Mouse (Mus musculus) liver, embryonic 11.5 days (tissue): Measurements from ENCODE around the gene Cela1. TPM values are rescaled to one million over a fixed set of nuclear protein-coding genes. Genes with fewer than 3 reads are reported as not detected.
A peak's percentile ranks its signal among the peaks of the same experiment; 100 is the strongest.

Source experiments
- ATAC-seq: fragments of 200-750 bp; cut with Nextera tagmentation; replicated peaks from 2 replicates; pipeline ENCODE4 v1.8.0; 2017; ENCODE audit warnings: moderate number of reproducible peaks, mild to moderate bottlenecking, moderate TSS enrichment, moderate library complexity; ENCODE audit not compliant: low FRiP score
- DNase-seq: peaks from one replicate; pipeline ENCODE4 v3.0.0-alpha.2; 2017; ENCODE audit warnings: low spot score
- H3K27ac ChIP-seq: fragments of 300-500 bp; sonication (generic); 2 replicates; pipeline ENCODE4 v1.5.1; 2014; ENCODE audit warnings: mild to moderate bottlenecking, low read depth, low read length, control low read depth
- H3K27me3 ChIP-seq: fragments of 300-500 bp; sonication (generic); replicated peaks from 2 replicates; pipeline ENCODE4 v1.6.1; 2014; ENCODE audit warnings: low read length, mixed read lengths; ENCODE audit not compliant: control insufficient read depth, insufficient read depth
- H3K36me3 ChIP-seq: fragments of 300-500 bp; sonication (generic); 2 replicates; pipeline ENCODE4 v1.6.1; 2014; ENCODE audit warnings: mild to moderate bottlenecking, low read length, moderate library complexity, mixed read lengths; ENCODE audit not compliant: control insufficient read depth, insufficient read depth
- H3K4me1 ChIP-seq: fragments of 300-500 bp; sonication (generic); replicated peaks from 2 replicates; pipeline ENCODE4 v1.6.1; 2014; ENCODE audit warnings: low read length, mixed read lengths; ENCODE audit not compliant: control insufficient read depth, insufficient read depth
- H3K4me2 ChIP-seq: fragments of 300-500 bp; sonication (generic); 2 replicates; pipeline ENCODE4 v1.6.1; 2014; ENCODE audit warnings: mild to moderate bottlenecking, control low read depth, moderate library complexity
- H3K4me3 ChIP-seq: fragments of 300-500 bp; sonication (generic); 2 replicates; pipeline ENCODE4 v1.5.1; 2014; ENCODE audit warnings: low read depth, low read length, control low read depth
- H3K9ac ChIP-seq: fragments of 300-500 bp; sonication (generic); 2 replicates; pipeline ENCODE4 v1.6.1; 2014; ENCODE audit warnings: low read depth, low read length, control low read depth
- H3K9me3 ChIP-seq: fragments of 300-500 bp; sonication (generic); 2 replicates; pipeline ENCODE4 v1.6.1; 2016; ENCODE audit warnings: low read length, inconsistent platforms, mixed read lengths; ENCODE audit not compliant: control insufficient read depth
- WGBS: fragments of 180-500 bp; shearing (Covaris S2); extraction: QIAGEN DNeasy Blood & Tissue Kit; methylation state at CpG from one replicate; pipeline ENCODE4 v1.1.7; 2014; 5-methylcytosine and 5-hydroxymethylcytosine counted together
- polyA plus RNA-seq: library from polyadenylated mRNA; unstranded; fragments of >200 nt; fragmentation: Nextera tagmentation; extraction: Ambion mirVana; gene quantifications from 2 replicates; pipeline ENCODE4 v1.2.1, GENCODE M21; 2014

The Cela1 gene
- polyA plus RNA-seq, 1 experiment from 2014 or later, result 13.7 TPM

GRCm38 (mm10) chr15:100650111-100650510 lies 37.6 kb downstream of the Cela1 start:
- ATAC-seq, result no peak
- H3K36me3 ChIP-seq, result no peaks in the 10 kb centered on the region
- no peak overlapping the region for H3K27ac ChIP-seq
- 81% methylated on average over 10 of the region's 10 CpGs for WGBS
- no peaks in the 10 kb centered on the region for H3K27me3 ChIP-seq
- H3K4me1 ChIP-seq, result no peaks in the 10 kb centered on the region
- no peak overlapping the region for H3K4me3 ChIP-seq
- H3K4me2 ChIP-seq, result no peak overlapping the region
- no peaks in the 10 kb centered on the region for H3K9me3 ChIP-seq
- DNase-seq, result no peak
- H3K9ac ChIP-seq, result no peak overlapping the region

DNA sequence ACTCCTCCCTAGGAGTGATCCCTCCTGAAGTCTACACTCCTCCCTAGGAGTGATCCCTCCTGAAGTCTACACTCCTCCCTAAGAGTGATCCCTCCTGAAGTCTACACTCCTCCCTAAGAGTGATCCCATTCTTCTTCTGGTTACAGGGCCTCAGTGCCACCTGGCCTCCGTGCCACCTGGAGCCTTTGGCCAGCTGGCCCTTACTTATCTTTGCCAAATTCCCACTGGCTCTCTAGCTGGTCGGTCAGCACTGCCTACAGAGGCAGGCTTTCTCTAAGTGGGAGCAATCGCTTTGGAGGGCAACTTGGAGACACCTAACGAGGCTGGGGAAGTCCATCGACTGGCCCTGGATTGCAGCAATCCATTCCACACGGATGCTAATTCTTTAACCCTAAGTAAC lies 41.6 kb downstream of the Cela1 start:
- Histone ChIP-seq H3K9me3 (no peaks in the 10 kb centered on the region), H3K9ac (no peak overlapping the region), H3K4me2 (no peak overlapping the region), H3K27ac (no peak overlapping the region), H3K27me3 (no peaks in the 10 kb centered on the region), H3K4me3 (no peak overlapping the region), H3K4me1 (no peaks in the 10 kb centered on the region), H3K36me3 (no peaks in the 10 kb centered on the region)
- WGBS, result 74% methylated on average over 6 of the region's 6 CpGs
- ATAC-seq (no peak), DNase-seq (no peak)

DNA sequence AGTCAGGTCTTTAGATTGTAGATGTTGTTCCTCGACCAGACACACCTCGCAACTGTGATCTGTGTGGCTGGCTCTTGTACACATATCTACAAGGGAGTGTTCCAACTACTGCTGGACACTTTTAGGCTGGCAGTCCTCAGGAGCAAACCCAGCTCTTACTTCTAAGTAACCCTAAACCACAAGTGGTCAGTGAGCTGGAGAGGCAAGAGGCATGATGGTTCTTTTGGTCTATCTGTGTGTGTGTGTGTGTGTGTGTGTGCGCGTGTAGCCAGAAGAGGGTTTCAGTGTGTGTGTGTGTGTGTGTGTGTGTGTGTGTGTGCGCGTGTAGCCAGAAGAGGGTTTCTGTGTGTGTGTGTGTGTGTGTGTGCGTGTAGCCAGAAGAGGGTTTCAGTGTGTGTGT lies 45.3 kb downstream of the Cela1 start:
- Histone ChIP-seq H3K4me1 (0 out of 2 replicates have a peak, but pooled peaks cover 2% of the 10 kb centered on the region), H3K36me3 (no peaks in the 10 kb centered on the region), H3K4me2 (no peak overlapping the region), H3K4me3 (no peak overlapping the region), H3K9me3 (no peaks in the 10 kb centered on the region), H3K9ac (no peak overlapping the region), H3K27ac (no peak overlapping the region), H3K27me3 (peaks cover 10% of the 10 kb centered on the region)
- DNase-seq, result no peak
- 87% methylated on average over 7 of the region's 7 CpGs for whole genome bisulfite sequencing
- no peak for ATAC-seq

DNA sequence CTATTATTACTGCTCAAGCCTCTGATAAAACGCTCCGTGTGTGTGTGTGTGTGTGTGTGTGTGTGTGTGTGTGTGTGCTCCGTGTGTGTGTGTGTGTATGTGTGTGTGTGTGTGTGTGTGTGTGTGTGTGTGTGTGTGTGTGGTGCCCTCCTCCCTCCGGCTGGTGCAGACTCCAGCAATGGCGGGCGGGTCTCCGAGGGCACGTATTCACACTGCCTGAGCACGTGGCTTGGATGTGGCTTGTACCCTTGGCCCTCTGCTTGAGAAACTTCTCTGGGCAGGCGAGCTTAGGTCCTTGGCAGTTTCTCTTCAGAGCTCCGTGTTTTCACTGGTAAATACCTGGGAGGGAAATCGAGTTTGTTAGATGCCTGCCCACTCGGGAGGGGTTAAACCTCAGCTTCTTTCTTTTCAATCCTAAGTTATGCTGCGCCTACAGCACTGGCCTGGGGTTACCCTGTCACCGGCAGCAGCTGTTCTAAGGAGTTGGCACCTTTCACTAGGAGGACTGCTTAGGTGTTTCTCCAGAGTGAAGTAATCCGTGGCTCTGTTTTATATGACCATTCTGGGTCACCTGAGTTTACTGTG lies 46.4 kb downstream of the Cela1 start:
- no peaks in the 10 kb centered on the region for H3K36me3 ChIP-seq
- no peak overlapping the region for H3K4me3 ChIP-seq
- H3K9ac ChIP-seq, result no peak overlapping the region
- no peaks in the 10 kb centered on the region for H3K9me3 ChIP-seq
- H3K27ac ChIP-seq, result no peak overlapping the region
- H3K4me2 ChIP-seq, result no peak overlapping the region
- H3K27me3 ChIP-seq, result peaks cover 22% of the 10 kb centered on the region
- no peak for ATAC-seq
- DNase-seq, result no peak
- peaks cover 9% of the 10 kb centered on the region for H3K4me1 ChIP-seq
- WGBS, result 79% methylated on average over 16 of the region's 16 CpGs

DNA sequence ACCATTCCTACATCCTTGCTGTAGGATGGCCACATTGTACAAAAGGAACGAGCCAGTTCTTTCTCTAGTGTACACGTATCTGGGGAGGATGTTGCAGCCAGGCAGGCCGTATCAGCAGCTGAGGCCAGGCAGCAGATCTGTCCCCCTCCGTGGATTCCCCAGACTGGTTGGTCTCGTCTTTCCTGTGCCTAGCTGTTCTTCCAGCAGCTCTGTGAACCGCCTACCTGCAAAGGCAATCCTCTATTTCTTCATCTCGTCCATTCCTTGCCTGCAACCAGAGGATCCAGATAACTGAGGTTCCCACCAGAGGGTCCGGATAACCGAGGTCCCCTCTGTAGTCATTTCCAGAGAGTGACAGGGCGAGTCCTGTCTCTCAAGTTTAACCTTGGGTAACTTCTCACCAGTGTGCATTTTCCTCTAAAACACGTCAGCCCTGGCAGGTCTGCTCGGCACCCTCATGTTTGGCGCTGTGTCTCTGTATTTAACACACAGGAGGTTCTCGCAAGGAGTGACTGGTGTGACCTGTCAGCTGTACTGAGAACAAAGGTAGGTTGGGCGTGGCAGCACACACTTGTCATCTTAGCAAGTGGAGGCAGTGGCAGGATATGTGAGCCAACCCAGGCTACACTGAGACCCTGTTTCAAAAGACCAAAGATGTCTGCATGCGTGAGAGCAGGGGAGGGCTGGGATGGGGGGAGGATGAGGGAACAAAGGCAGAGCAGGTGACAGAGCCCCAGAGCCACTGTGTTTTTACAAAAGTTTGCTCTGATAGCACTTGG lies 47.6 kb downstream of the Cela1 start:
- 72% methylated on average over 16 of the region's 16 CpGs for WGBS
- Histone ChIP-seq H3K4me2 (no peak overlapping the region), H3K9ac (no peak overlapping the region), H3K27me3 (peaks cover 33% of the 10 kb centered on the region), H3K36me3 (no peaks in the 10 kb centered on the region), H3K9me3 (no peaks in the 10 kb centered on the region), H3K4me3 (no peak overlapping the region), H3K27ac (no peak overlapping the region), H3K4me1 (peaks cover 18% of the 10 kb centered on the region)
- ATAC-seq, result no peak
- no peak for DNase-seq

- Histone ChIP-seq H3K4me2 (peak overlapping the region; percentile 97), H3K9ac (no peak overlapping the region), H3K27me3 (peaks cover 43% of the 10 kb centered on the region), H3K36me3 (no peaks in the 10 kb centered on the region), H3K4me1 (peaks cover 23% of the 10 kb centered on the region), H3K4me3 (peak overlapping the region; percentile 63; the same call in 1 of the 2 replicates), H3K27ac (no peak overlapping the region), H3K9me3 (no peaks in the 10 kb centered on the region)
- DNase-seq (no peak), ATAC-seq (no peak)
- WGBS, result 14% methylated on average over 6 of the region's 6 CpGs
Observed at GRCm38 (mm10) chr15:100637661-100638060, 50.1 kb downstream of the Cela1 start.

DNA sequence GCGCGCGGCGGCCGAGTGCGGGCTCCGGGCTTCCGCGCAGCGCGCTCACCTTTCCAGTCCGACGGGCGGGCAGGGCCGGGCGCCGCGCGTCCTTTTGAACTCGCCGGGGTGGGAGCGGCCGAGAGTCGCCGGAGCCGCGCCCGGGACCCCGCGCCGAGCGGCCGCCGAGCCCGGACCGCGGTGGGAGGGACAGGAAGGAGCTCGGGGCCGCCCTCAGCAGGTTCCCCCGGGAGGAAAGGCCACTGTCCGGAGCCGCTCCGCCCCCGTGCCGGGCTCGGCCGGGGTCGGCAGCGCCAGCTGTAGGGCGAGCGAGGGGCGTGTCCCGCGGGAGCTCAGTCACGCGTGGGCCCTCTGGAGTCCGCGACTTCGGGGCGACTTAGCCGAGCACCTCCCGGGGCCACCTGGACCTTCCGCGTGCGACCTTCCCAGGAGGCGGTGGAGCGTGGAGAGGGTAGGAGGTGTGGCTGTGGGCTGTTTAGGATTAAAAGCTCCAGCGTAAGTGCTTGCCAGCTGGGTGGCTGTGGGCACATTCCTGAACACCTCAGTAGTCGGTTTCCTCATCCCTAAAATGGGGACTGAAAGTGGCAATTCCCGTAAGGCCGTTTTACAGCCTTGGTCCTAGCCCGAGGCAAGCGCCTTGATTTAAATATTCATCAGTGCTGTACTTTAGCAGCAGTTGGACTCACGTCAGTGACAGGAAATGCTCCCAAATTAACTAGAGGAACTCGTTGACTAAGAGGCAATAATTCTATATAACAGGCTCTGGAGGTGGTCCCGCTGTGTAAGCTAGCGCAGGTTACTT lies 50.8 kb downstream of the Cela1 start, which contains the start of gene Smagp:
Gene Smagp (minus strand): TSS at position 241 of the 802 bp plus-strand sequence.
- ATAC-seq (peak; percentile 24; the same call in 1 of the 2 replicates), DNase-seq (peak; percentile 53)
- Histone ChIP-seq H3K9ac (peak within 1 kb of the TSS; percentile 54), H3K4me1 (peaks cover 23% of the 10 kb centered on the region), H3K36me3 (no peaks in the 10 kb centered on the region), H3K4me2 (peak within 1 kb of the TSS; percentile 97), H3K9me3 (no peaks in the 10 kb centered on the region), H3K27ac (no peak within 1 kb of the TSS), H3K27me3 (peaks cover 43% of the 10 kb centered on the region), H3K4me3 (peak within 1 kb of the TSS; percentile 63)
- WGBS, result under 1% methylated on average over 77 of the region's 77 CpGs

GRCm38 (mm10) chr15:100635851-100636645 lies 51.7 kb downstream of the Cela1 start:
- no peaks in the 10 kb centered on the region for H3K36me3 ChIP-seq
- H3K4me1 ChIP-seq, result peaks cover 29% of the 10 kb centered on the region
- H3K4me3 ChIP-seq, result peak overlapping the region; percentile 63
- H3K27me3 ChIP-seq, result peaks cover 43% of the 10 kb centered on the region
- peak; percentile 52 for DNase-seq
- H3K9ac ChIP-seq, result peak overlapping the region; percentile 54
- ATAC-seq, result no peak
- H3K9me3 ChIP-seq, result no peaks in the 10 kb centered on the region
- no peak overlapping the region for H3K27ac ChIP-seq
- WGBS, result 4% methylated on average over 38 of the region's 38 CpGs
- H3K4me2 ChIP-seq, result peak overlapping the region; percentile 97
